Mouse (Mus musculus) CD4-positive, CD25-positive, alpha-beta regulatory T cell, adult 2 months (primary cell): ENCODE data around the gene Slc16a10.

ENCODE experiments used
- DNase-seq: peaks from one replicate; pipeline ENCODE4 v3.0.0-alpha.2; 2012; ENCODE audit warnings: low read depth, low spot score

Slc16a10 gene

GRCm38 (mm10) chr10:40069270-40069669 lies 72.8 kb downstream of the Slc16a10 start:
- no peak for DNase-seq

GRCm38 (mm10) chr10:40068595-40068994 lies 73.5 kb downstream of the Slc16a10 start:
- DNase-seq: no peak

DNA sequence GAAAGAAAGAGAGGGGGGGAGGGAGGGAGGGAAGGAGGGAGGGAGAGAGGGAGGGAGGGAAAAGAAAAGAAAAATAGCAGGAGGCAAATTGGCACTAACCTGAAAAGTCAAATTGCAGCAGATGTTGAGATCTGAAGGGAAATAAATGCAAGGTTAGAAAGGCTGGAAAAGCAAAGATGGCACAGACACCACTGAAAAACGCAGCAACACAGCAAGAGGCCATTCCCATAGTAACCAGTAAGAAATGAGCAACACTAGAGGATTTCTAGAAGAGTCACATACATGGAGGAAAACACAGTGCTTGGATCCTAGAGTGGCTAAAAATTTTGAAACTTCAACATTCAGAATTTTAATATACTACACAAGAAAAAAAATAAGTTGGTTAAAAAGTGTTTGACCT lies 74.5 kb downstream of the Slc16a10 start:
- no peak for DNase-seq

- DNase-seq: no peak
These were observed 75.0 kb downstream of the Slc16a10 start for GRCm38 (mm10) chr10:40067071-40067470.

DNA sequence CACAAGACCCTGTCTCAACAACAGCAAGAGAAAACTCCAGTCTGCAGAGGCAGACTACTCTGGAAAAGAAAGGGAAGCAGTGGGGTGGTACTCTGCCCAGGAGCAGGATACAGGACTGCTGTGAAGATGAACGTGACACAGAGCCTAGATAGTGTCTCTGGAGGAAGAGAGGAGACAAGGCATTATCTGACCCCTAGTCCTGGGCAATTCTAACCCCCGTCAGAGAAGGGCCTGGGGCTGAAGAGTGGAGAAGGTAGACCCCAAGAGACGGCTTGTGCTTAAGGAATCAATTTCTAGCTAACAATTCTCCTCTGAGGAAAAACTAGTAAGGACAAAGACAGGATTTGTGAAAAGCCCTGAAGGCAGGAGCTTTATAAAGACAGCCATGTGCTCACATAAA lies 76.7 kb downstream of the Slc16a10 start:
- no peak for DNase-seq

GRCm38 (mm10) chr10:40063291-40063890 lies 78.7 kb downstream of the Slc16a10 start:
- no peak for DNase-seq

GRCm38 (mm10) chr10:40062812-40063211 lies 79.2 kb downstream of the Slc16a10 start:
- no peak for DNase-seq

- DNase-seq: no peak
These were observed 80.1 kb downstream of the Slc16a10 start for GRCm38 (mm10) chr10:40061926-40062325.

DNA sequence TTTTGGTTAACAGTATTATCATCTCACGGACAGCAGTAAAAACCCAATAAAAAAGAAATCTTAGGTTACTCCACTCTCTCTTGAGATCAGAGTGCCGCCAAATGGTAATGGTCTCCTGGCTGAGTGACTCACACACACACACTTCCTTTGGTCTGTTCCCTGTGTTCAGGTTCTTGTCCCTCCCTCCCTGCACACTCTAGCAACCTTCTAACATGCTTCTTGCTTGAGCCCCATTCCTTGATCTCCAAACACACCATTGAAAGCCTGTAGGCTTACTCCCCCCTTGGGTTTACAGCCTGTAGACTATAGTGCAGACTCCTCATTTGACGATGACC lies 83.3 kb downstream of the Slc16a10 start:
- DNase-seq: no peak

DNA sequence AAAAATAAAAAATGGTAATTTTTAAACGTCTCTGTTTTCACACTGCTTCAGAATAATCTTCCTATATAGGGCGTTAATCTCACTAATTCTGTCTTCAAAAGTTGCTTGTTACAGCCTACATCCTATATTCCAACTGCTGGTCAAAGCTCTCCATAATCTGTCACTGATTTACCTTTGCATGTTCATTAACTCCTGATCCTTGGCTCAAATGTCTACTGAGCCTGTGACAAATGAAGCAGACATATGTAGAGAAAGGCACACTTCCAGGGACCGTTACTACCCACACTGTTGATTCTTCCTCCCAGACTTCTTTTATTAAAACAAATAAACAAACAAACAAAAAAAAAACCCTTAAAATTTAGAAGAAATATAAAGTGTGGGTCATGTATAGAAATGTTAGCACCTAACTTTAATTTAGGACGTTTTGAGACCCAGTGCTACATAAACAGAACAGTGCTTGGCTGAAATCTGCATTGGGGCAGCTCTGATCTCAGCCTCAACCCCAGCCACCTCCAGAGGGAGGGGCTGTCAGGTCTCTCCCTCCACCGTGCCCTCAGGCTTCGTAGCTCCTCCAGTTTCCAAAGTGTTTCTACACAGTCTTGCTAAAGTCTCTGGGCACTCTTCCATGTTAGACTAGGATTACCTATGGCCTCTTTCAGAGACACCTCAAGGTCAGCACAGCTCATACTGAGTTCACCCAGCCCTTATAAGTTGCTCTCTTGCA lies 83.8 kb downstream of the Slc16a10 start:
- DNase-seq: no peak

GRCm38 (mm10) chr10:40057615-40058014 lies 84.4 kb downstream of the Slc16a10 start:
- no peak for DNase-seq

- DNase-seq: no peak
These were observed 87.6 kb downstream of the Slc16a10 start for GRCm38 (mm10) chr10:40054455-40054854.

DNA sequence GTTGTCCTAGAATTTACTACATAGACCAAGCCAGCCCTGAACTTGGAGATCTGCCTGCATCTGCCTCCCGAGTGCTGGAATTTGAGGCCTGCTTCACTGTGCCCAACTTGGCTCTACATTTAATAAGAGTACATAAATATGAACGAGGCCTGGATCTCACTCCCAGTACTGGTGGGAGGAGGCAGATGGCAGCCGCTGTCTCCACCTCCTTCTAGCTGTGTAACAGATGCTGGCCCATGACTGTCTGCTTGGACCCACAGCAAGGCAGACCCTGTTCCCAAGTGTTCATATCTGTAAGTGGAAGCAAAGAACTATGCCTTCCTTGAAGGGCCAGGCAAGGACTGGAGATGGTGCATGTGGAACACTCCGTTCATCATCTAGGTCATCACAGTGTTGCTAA lies 88.2 kb downstream of the Slc16a10 start:
- no peak for DNase-seq

- DNase-seq: peak; percentile 74
These were observed 88.7 kb downstream of the Slc16a10 start for GRCm38 (mm10) chr10:40053257-40053895.

- no peak for DNase-seq
These were observed 90.1 kb downstream of the Slc16a10 start for GRCm38 (mm10) chr10:40051997-40052396.

DNA sequence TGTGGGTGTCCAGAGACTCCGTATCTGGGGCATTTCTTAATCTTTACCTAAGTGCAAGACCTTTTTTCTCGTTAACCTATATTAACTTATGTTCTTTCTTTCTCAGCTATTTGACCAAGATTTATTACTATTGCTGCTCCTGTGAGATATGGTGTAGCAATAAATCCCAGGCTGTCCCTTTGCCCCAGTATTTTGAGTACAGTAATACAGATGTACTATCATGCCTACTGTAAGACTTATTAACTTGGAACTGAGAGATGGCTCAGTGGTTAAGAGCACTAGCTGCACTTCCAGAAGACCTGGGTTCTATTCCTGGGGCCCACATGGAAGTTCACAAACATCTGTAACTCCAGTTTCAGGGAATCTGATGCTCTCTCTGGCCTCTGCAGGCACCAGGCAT lies 91.3 kb downstream of the Slc16a10 start:
- no peak for DNase-seq

DNA sequence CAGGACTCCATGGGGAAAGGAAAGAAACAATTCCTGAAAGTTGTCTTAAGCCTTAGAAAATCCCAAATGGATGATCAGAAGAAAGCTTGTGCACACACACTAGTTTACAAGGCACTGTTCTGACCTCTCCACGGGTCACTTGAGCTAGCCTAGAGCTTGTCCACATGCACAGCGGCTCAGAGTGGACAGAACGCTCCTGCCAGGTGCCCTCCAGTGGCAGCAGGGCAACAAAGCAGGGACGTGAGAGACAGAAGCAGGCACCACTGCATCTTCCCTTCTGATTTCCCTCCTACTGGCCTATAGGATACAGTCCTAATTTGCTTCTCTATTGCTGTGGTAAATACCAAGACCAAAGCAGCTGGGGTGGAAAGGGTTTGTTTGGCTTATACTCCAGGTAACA lies 100.7 kb downstream of the Slc16a10 start:
- no peak for DNase-seq

GRCm38 (mm10) chr10:40036686-40037560 lies 105.1 kb downstream of the Slc16a10 start:
- DNase-seq: no peak

DNA sequence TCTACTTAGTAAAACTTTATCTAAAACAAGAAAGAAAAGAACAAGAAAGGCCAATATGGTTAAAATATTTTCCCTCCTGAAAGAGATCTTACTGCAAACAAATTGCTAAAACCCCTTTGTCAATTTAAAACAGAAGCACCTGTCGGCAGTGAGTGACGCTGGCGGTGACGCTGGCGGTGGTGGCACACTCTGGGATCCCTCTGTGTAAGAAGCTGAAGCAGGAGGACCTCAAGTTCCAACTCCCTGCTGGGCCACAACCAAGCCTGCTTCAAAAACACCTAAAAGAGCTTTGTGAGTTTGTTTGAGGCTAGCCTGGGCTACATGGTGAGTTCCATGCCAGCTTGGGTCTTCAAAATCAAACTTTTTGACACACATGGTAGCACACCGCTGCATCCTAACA lies 107.1 kb downstream of the Slc16a10 start:
- DNase-seq: no peak

- DNase-seq: no peak
These were observed 109.2 kb downstream of the Slc16a10 start for GRCm38 (mm10) chr10:40032897-40033296.

- DNase-seq: no peak
These were observed 111.3 kb downstream of the Slc16a10 start for GRCm38 (mm10) chr10:40030716-40031115.

GRCm38 (mm10) chr10:40029610-40030009 lies 112.4 kb downstream of the Slc16a10 start:
- DNase-seq: no peak
